Mouse (Mus musculus): Measurements from ENCODE around the gene Olfr1357.

Gene Olfr1357

DNA sequence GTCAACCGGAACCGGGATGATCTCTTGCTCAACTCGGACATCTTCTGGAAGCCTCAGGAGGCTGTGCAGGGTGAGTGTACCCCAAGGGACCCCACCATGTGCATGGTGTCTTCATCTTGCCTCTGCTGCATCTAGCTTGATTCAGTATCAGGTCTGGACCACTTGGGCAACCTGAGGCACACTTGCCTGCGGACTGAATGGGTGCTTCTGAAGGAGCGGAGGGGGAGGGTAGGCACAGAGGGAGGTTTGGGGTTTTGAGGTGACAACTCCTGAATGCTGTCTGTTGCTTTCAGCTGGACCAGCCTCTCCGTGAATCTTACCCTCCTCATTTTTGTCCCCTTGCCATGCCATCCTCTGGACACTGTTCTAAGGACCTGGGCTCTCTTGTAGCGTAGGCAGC, 36.8 kb downstream of the Olfr1357 start:
- DNase-seq (ENCODE audit: low spot score in 2 of 2): no peak

GRCm38 (mm10) chr10:78578204-78578603, 39.7 kb downstream of the Olfr1357 start:
- DNase-seq (ENCODE audit: low spot score in 2 of 2): peak; percentile 52 to 56

DNA sequence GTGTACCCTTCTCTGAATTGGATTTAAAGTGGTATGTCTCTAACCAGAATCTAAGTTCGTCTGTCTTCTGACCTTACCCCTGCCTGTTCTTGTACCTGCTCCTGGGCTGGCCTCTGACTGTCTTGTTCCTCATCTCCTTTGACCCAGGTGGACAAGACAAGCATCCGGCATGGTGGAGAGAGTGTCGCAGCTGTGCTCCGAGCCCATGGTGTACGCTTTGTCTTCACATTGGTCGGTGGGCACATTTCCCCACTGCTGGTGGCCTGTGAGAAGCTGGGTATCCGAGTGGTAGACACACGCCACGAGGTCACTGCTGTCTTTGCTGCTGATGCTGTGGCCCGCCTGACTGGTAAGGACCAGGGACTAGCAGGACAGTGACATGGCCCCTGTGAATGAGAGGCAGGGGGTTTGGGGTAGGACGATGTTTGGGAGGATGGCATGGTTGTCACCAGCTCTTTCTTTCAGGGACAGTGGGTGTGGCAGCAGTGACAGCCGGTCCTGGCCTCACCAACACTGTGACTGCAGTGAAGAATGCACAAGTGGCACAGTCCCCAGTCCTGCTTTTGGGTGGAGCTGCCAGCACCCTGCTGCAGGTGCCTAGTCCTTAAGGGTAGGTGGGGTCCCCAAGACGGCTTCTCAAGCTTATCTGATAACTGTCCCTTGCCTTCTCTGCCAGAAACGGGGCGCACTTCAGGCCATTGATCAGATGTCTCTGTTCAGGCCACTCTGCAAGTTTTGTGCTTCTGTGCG, 41.3 kb downstream of the Olfr1357 start:
- peak; percentile 40 to 49 for DNase-seq (ENCODE audit: low spot score in 2 of 2)

DNA sequence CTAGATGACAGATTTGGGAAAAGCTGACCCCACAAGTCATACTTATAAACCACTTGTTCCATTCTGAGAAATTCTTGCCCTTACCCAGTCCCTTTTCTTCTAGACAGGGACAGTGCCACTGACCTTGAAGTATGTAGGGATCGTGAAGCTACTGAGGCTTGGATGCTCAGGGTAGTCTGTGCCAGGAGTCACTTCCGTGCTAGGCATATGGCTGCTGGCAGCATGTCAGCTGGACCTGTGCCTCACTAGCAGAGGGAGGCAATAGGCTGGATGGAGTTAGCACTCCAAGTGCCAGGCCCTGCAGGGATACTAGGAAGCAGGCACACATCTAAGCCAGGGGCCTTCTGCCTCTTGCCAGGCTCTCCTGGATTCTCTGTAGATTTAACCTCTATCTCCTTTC, 42.2 kb downstream of the Olfr1357 start:
- DNase-seq (ENCODE audit: low spot score in 2 of 2): peak in 1 of 2 experiments; percentile 28

DNA sequence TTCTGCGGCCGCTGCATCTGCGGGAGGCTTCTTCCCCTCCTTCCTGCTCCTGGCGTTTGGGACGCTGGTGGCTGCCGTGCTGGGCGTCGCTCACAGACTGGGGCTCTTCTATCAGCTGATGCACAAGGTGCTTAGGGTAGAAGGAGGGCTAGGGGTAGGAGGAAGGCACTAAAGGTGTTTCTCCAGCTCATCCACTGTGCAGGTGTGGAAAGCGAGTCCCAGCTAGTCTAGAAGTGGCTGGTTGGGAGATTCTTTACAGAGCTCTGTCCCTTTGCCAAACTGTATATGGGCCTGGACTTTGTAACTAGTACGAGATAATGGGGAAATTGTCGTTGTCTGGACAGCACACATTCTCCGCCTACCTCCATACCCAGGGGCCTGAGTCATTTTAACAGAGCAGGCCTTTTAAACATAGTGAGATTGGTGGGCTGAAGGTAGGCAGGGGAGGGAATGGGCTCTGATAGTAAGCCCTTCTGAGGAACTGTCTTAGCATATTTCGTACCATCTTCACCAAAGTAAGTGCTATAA, 42.7 kb downstream of the Olfr1357 start:
- no peak for DNase-seq (ENCODE audit: low spot score in 2 of 2)

DNA sequence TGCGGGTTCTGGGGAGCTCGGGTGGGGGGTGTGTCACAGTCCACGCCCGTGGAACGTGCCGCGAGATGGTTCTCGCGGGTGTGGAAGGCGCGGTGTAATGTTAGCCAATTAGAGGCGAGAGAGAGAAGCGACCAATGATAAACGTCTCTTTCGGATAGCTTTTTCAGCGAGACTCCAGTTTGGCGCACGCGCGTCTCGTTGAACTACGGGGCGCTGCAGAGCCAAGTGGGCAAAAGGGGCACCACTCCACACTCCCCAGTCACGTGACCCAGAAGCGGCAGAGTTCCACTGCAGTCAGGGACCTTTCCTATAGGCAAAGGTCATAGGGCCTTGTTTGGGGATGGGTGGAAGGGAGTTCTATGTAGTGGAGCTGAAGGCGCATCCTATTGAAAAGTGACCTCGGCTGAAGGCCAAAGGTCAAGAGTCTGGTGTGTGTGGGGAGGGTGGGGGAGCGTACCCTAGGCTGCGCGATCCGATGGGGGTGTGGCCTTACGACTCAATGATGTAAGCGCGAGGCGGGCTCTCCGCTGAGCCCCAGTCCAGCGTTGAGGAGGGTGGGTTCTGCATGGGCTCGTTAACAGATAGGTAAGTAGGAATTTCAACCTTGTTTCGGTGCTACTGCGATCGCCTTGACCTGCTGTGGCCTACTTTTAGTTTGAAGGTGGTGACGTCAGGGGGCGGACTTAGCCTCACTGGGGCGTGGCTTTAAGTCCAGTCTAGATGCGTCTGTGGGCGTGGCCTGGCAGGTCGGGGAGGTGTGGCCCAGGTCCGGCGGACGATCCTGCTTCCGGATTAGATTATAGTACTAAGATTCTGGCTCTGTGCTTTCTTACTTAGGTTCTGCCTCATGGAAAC, 43.4 kb downstream of the Olfr1357 start, which contains the start of gene Ilvbl:
TSS of gene Ilvbl (plus strand) at position 97 of the 855 bp plus-strand sequence.
- peak; percentile 96 to 97 for DNase-seq (ENCODE audit: low spot score in 2 of 2)

GRCm38 (mm10) chr10:78573226-78573625, 44.6 kb downstream of the Olfr1357 start:
- DNase-seq (ENCODE audit: low spot score in 2 of 2): no peak

DNA sequence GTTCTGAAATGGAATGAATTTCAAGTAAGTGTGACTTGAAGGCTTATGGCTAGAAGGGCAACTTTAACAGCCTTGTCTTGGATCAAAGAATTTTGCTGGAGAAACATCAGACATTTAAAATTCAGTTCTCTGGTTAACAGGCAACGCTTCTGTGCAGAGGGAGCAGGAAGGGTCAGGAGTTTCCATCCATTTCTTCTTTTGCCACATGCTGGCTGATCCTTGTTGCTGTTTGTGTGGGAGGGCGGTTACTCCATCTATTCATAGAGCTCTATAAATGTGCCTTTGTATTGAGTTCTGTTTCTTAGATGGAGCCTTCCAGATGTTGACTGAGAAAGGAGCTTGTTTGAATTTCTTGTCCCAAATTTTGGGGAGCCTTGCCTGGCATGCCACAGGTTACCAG, 47.0 kb downstream of the Olfr1357 start:
- no peak for DNase-seq (ENCODE audit: low spot score in 2 of 2)

- DNase-seq (ENCODE audit: low spot score in 2 of 2): no peak
These were observed 47.5 kb downstream of the Olfr1357 start for GRCm38 (mm10) chr10:78570416-78570815.

DNA sequence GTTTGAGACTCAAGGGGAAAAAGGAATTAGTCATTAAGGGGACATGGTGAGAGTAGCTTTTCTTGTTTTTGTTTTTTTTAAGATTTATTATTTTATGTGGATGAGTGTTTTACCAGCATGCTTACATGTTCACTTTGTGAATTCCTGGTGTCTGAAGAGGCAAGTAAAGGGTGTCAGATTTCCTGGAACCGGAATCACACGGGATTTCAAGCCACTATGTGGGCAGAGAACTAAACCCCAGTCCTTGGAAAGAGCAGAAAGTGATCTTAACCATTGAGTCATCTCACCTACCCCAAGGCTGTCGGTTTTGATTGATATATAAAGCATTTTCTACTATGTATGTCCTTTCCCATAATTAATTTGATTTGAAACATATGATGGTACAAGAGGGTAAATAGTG, 48.2 kb downstream of the Olfr1357 start:
- DNase-seq (ENCODE audit: low spot score in 2 of 2): no peak

- DNase-seq (ENCODE audit: low spot score in 2 of 2): no peak
These were observed 48.7 kb downstream of the Olfr1357 start for GRCm38 (mm10) chr10:78569191-78569590.

- no peak for DNase-seq (ENCODE audit: low spot score in 2 of 2)
These were observed 52.8 kb downstream of the Olfr1357 start for GRCm38 (mm10) chr10:78565070-78565469.
